Mouse (Mus musculus) embryonic facial prominence, embryonic 11.5 days (tissue): Measurements from ENCODE around the gene Gga2. TPM values are rescaled to one million over a fixed set of nuclear protein-coding genes. Genes with fewer than 3 reads are reported as not detected.

ENCODE experiments used
- ATAC-seq: fragments of 200-750 bp; cut with Nextera tagmentation; replicated peaks from 2 replicates; pipeline ENCODE4 v1.8.0; 2017; ENCODE audit warnings: low read depth; ENCODE audit not compliant: insufficient number of reproducible peaks, low FRiP score, low TSS enrichment
- DNase-seq: peaks from one replicate; pipeline ENCODE4 v3.0.0-alpha.2; 2015; ENCODE audit warnings: low spot score
- H3K27ac ChIP-seq: fragments of 300-500 bp; sonication (generic); replicated peaks from 2 replicates; pipeline ENCODE4 v1.5.1; 2014; ENCODE audit warnings: mild to moderate bottlenecking, low read depth, low read length, control low read depth
- H3K27me3 ChIP-seq: fragments of 300-500 bp; sonication (generic); 2 replicates; pipeline ENCODE4 v1.6.1; 2014; ENCODE audit warnings: mild to moderate bottlenecking, low read length, moderate library complexity, mixed read lengths; ENCODE audit not compliant: control insufficient read depth, insufficient read depth
- H3K36me3 ChIP-seq: fragments of 300-500 bp; sonication (generic); replicated peaks from 2 replicates; pipeline ENCODE4 v1.6.1; 2014; ENCODE audit warnings: low read depth, mild to moderate bottlenecking, low read length, moderate library complexity, mixed read lengths; ENCODE audit not compliant: control insufficient read depth, insufficient read depth
- H3K4me1 ChIP-seq: fragments of 300-500 bp; sonication (generic); 2 replicates; pipeline ENCODE4 v1.6.1; 2014; ENCODE audit warnings: low read length, mixed read lengths; ENCODE audit not compliant: control insufficient read depth, insufficient read depth
- H3K4me2 ChIP-seq: fragments of 300-500 bp; sonication (generic); 2 replicates; pipeline ENCODE4 v1.6.1; 2014; ENCODE audit warnings: low read depth, mild to moderate bottlenecking, control low read depth, low read length, moderate library complexity
- H3K4me3 ChIP-seq: fragments of 300-500 bp; sonication (generic); 2 replicates; pipeline ENCODE4 v1.5.1; 2014; ENCODE audit warnings: low read depth, low read length, control low read depth
- H3K9ac ChIP-seq: fragments of 300-500 bp; sonication (generic); replicated peaks from 2 replicates; pipeline ENCODE4 v1.6.1; 2014; ENCODE audit warnings: mild to moderate bottlenecking, control low read depth, low read length
- H3K9me3 ChIP-seq: fragments of 300-500 bp; sonication (generic); replicated peaks from 2 replicates; pipeline ENCODE4 v1.6.1; 2016; ENCODE audit warnings: mild to moderate bottlenecking, low read length, inconsistent platforms, mixed read lengths; ENCODE audit not compliant: control insufficient read depth
- WGBS: fragments of 180-500 bp; shearing (Covaris S2); extraction: QIAGEN DNeasy Blood & Tissue Kit; methylation state at CpG from one replicate; pipeline ENCODE4 v1.1.7; 2014; 5-methylcytosine and 5-hydroxymethylcytosine counted together
- polyA plus RNA-seq: library from polyadenylated mRNA; unstranded; fragments of >200 nt; fragmentation: Nextera tagmentation; extraction: Ambion mirVana; gene quantifications from 2 replicates; pipeline ENCODE4 v1.2.1, GENCODE M21; 2014

The Gga2 gene
- polyA plus RNA-seq, 1 experiment from 2014 or later, result 80.9 TPM

DNA sequence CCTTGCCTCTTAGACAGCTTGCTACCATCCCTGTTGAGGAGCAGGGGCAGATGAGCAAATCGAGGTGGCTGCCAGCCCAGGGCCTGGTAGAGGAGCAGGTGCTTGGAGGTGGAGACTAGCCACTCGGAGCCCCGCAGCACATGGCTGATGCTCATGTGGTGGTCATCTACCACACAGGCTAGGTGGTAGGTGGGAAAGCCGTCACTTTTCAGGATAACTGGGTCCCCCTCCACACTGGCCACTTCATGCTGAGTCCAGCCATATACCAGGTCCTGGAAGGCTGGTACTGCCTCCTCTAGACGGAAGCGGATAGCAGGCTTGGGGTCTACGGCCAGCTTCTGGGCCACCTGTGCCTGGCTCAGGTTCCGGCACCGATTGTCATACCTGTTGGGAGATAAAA lies 27.2 kb upstream of the Gga2 start:
- DNase-seq, result no peak
- 93% methylated on average over 9 of the region's 9 CpGs for WGBS
- Histone ChIP-seq H3K4me3 (no peak overlapping the region), H3K27me3 (no peaks in the 10 kb centered on the region), H3K4me2 (no peak overlapping the region), H3K4me1 (no peaks in the 10 kb centered on the region), H3K27ac (no peak overlapping the region), H3K9me3 (no peaks in the 10 kb centered on the region), H3K36me3 (no peaks in the 10 kb centered on the region), H3K9ac (no peak overlapping the region)
- ATAC-seq, result no peak

- WGBS, result 93% methylated on average over 2 of the region's 2 CpGs
- Histone ChIP-seq H3K4me1 (no peaks in the 10 kb centered on the region), H3K4me2 (no peak overlapping the region), H3K27me3 (no peaks in the 10 kb centered on the region), H3K9ac (no peak overlapping the region), H3K4me3 (no peak overlapping the region), H3K27ac (no peak overlapping the region), H3K9me3 (no peaks in the 10 kb centered on the region), H3K36me3 (no peaks in the 10 kb centered on the region)
- no peak for DNase-seq
- no peak for ATAC-seq
Observed at GRCm38 (mm10) chr7:122046813-122047212, 25.8 kb upstream of the Gga2 start.

DNA sequence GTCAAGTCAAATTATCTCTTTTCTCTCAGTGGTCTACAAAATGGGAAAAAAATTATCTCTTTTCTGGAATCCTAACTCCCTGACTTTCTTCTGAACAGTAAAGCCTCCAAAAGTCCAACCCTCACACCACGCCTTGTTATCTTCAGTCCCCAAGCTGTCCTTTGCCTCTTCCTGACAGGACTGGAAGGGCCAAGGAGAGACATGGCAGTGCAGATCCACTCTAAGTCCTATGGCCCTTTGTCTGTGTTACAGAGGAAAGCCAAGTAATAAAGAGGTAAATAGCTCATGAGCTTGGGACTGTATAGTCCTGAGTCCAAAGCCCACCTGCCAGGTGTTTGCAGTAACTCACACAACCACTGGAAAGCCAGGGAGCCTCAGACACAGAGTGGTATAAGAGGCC lies 24.7 kb upstream of the Gga2 start:
- ATAC-seq (no peak), DNase-seq (no peak)
- Histone ChIP-seq H3K27me3 (no peaks in the 10 kb centered on the region), H3K27ac (no peak overlapping the region), H3K36me3 (no peaks in the 10 kb centered on the region), H3K9ac (no peak overlapping the region), H3K4me2 (no peak overlapping the region), H3K4me1 (no peaks in the 10 kb centered on the region), H3K9me3 (no peaks in the 10 kb centered on the region), H3K4me3 (no peak overlapping the region)
- WGBS, result 92% methylated on average over 1 of the region's 1 CpGs

DNA sequence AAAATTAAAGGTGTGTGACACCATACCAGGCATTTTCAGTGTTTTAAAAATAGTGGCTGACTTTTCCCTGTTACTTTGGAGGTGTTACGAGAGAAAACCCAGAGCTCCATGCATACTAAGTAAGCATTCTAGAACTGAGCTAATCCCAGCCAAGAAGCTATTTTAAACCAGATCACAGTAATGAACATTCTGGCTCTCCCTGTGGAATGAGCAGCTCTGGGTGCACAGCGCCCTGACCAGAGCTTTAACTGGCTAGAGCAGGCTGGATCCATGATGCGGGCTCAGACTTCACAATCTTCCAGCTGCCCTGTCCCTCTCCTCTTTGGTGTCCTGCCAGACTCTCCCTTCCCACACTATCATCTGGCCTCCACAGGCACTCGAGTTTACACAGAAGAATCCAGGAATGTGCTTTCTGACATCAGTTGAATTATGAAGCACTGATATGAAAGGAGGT lies 24.2 kb upstream of the Gga2 start:
- Histone ChIP-seq H3K9ac (no peak overlapping the region), H3K27me3 (no peaks in the 10 kb centered on the region), H3K4me3 (no peak overlapping the region), H3K4me2 (no peak overlapping the region), H3K27ac (no peak overlapping the region), H3K36me3 (no peaks in the 10 kb centered on the region), H3K9me3 (no peaks in the 10 kb centered on the region), H3K4me1 (no peaks in the 10 kb centered on the region)
- DNase-seq (no peak), ATAC-seq (no peak)
- WGBS, result 88% methylated on average over 4 of the region's 4 CpGs

DNA sequence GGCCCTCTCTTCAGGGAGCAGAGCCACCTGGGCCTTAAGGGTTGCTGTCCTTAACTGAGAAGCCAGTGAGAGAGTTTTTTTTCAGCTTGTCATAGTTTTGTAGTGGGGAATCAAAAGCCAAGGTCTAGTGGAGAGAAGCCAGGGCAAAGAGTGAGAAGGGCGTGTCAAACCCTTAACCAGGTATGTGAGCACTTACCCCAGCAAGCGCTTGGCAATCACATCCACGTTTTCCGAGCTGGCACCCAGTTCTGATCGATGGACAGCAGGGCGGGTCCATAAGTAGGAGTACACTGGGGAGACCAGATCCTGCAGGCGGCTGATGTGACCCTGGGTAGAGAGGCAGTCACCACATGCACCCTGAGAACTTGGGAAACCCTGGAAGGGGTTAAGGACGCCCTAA lies 23.1 kb upstream of the Gga2 start:
- no peak overlapping the region for H3K27ac ChIP-seq
- H3K36me3 ChIP-seq, result no peaks in the 10 kb centered on the region
- no peaks in the 10 kb centered on the region for H3K4me1 ChIP-seq
- no peak overlapping the region for H3K9ac ChIP-seq
- no peak for ATAC-seq
- no peak overlapping the region for H3K4me3 ChIP-seq
- H3K9me3 ChIP-seq, result no peaks in the 10 kb centered on the region
- DNase-seq, result no peak
- H3K4me2 ChIP-seq, result no peak overlapping the region
- no peaks in the 10 kb centered on the region for H3K27me3 ChIP-seq
- 91% methylated on average over 8 of the region's 8 CpGs for WGBS

DNA sequence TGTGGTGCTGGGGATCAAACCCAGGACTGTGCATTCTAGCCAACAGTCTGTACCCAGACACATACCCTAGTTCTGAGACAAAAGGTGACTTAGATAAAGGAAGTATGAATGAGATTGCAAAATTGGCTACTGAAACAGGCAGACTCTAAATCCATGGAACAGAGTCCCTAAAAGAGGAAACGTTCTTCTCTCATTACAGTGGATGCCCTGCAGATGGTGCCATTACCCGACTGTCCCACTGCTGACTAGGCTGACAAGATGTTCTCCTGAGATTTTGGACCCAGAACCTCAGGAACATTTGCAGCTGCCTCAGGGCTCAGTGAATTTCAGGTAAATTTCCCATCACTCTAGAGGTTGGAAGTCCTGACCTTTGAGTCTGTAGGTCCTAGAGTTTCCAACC lies 13.3 kb upstream of the Gga2 start:
- H3K9me3 ChIP-seq, result no peaks in the 10 kb centered on the region
- ATAC-seq, result no peak
- H3K4me3 ChIP-seq, result no peak overlapping the region
- H3K27ac ChIP-seq, result no peak overlapping the region
- no peak for DNase-seq
- 31% methylated on average over 2 of the region's 2 CpGs for WGBS
- no peaks in the 10 kb centered on the region for H3K27me3 ChIP-seq
- no peaks in the 10 kb centered on the region for H3K36me3 ChIP-seq
- no peak overlapping the region for H3K9ac ChIP-seq
- no peak overlapping the region for H3K4me2 ChIP-seq
- no peaks in the 10 kb centered on the region for H3K4me1 ChIP-seq

GRCm38 (mm10) chr7:122033371-122033770 lies 12.3 kb upstream of the Gga2 start:
- WGBS, result 64% methylated on average over 3 of the region's 3 CpGs
- Histone ChIP-seq H3K9me3 (no peaks in the 10 kb centered on the region), H3K4me3 (no peak overlapping the region), H3K27me3 (no peaks in the 10 kb centered on the region), H3K4me1 (no peaks in the 10 kb centered on the region), H3K9ac (no peak overlapping the region), H3K36me3 (no peaks in the 10 kb centered on the region), H3K4me2 (no peak overlapping the region), H3K27ac (no peak overlapping the region)
- ATAC-seq (no peak), DNase-seq (no peak)

GRCm38 (mm10) chr7:122022131-122022530 lies 1.1 kb upstream of the Gga2 start:
- no peak overlapping the region for H3K27ac ChIP-seq
- H3K9ac ChIP-seq, result no peak overlapping the region
- DNase-seq (no peak), ATAC-seq (no peak)
- WGBS, result 100% methylated on average over 2 of the region's 2 CpGs
- H3K36me3 ChIP-seq, result no peaks in the 10 kb centered on the region
- no peak overlapping the region for H3K4me2 ChIP-seq
- H3K4me3 ChIP-seq, result no peak overlapping the region
- no peaks in the 10 kb centered on the region for H3K4me1 ChIP-seq
- no peaks in the 10 kb centered on the region for H3K27me3 ChIP-seq
- no peaks in the 10 kb centered on the region for H3K9me3 ChIP-seq
